Mouse (Mus musculus): ENCODE measurements around the gene Cox6a1.

GRCm38 (mm10) chr5:115375436-115375835 lies 26.7 kb upstream of the Cox6a1 start:
- no peak for TF ChIP-seq CTCF (IDR thresholded peaks at IDR 0.05; ENCODE audit: low read depth, low read length)
- TF ChIP-seq GATA1 (IDR thresholded peaks at IDR 0.05; ENCODE audit: borderline replicate concordance, low read length): no peak
- no peak for TF ChIP-seq TAL1 (conservative IDR thresholded peaks at IDR 0.05; ENCODE audit: low read depth, low read length)
- no peak for TF ChIP-seq GATA2 (IDR thresholded peaks at IDR 0.05; ENCODE audit: borderline replicate concordance, low read depth, low read length)
